Mouse (Mus musculus) heart, postnatal 0 days (tissue): ENCODE data around the gene Zfhx3. TPM values are rescaled to one million over a fixed set of nuclear protein-coding genes. Genes with fewer than 3 reads are reported as not detected.

Experiments used
- ATAC-seq: fragments of 200-750 bp; cut with Nextera tagmentation; 2 replicates; pipeline ENCODE4 v1.8.0; 2017; ENCODE audit warnings: low read depth, moderate number of reproducible peaks, moderate library complexity; ENCODE audit not compliant: insufficient read depth
- DNase-seq: peaks from one replicate; pipeline ENCODE4 v3.0.0-alpha.2; 2016; ENCODE audit warnings: low spot score
- H3K27ac ChIP-seq: fragments of 300-500 bp; sonication (generic); 2 replicates; pipeline ENCODE4 v1.5.1; 2014; ENCODE audit warnings: low read depth, mild to moderate bottlenecking
- H3K27me3 ChIP-seq: fragments of 300-500 bp; sonication (generic); 2 replicates; pipeline ENCODE4 v1.6.1; 2014; ENCODE audit warnings: low read length, mixed read lengths; ENCODE audit not compliant: control insufficient read depth, insufficient read depth
- H3K36me3 ChIP-seq: fragments of 300-500 bp; sonication (generic); replicated peaks from 2 replicates; pipeline ENCODE4 v1.6.1; 2014; ENCODE audit warnings: low read length, mixed read lengths; ENCODE audit not compliant: control insufficient read depth, insufficient read depth
- H3K4me1 ChIP-seq: fragments of 300-500 bp; sonication (generic); 2 replicates; pipeline ENCODE4 v1.6.1; 2014; ENCODE audit warnings: antibody characterized with exemption; ENCODE audit not compliant: control insufficient read depth, insufficient read depth
- H3K4me2 ChIP-seq: fragments of 300-500 bp; sonication (generic); 2 replicates; pipeline ENCODE4 v1.6.1; 2014; ENCODE audit warnings: low read depth, mild to moderate bottlenecking, low read length, moderate library complexity
- H3K4me3 ChIP-seq: fragments of 300-500 bp; sonication (generic); 2 replicates; pipeline ENCODE4 v1.5.1; 2014; ENCODE audit warnings: low read depth, low read length
- H3K9ac ChIP-seq: fragments of 300-500 bp; sonication (generic); replicated peaks from 2 replicates; pipeline ENCODE4 v1.6.1; 2014; ENCODE audit warnings: low read depth, low read length, mixed read lengths
- H3K9me3 ChIP-seq: fragments of 300-500 bp; sonication (generic); replicated peaks from 2 replicates; pipeline ENCODE4 v1.6.1; 2016; ENCODE audit warnings: low read length; ENCODE audit not compliant: control insufficient read depth
- CTCF ChIP-seq: IDR thresholded peaks from 2 replicates; pipeline ENCODE4 v1.5.1; 2016; ENCODE audit warnings: antibody characterized with exemption, control low read depth, low read depth
- EP300 ChIP-seq: IDR thresholded peaks from 2 replicates; pipeline ENCODE4 v1.6.1; 2016; ENCODE audit warnings: antibody characterized with exemption, low read depth
- WGBS: fragments of 180-500 bp; shearing (Covaris S2); extraction: QIAGEN DNeasy Blood & Tissue Kit; methylation state at CpG from one replicate; pipeline ENCODE4 v1.1.7; 2014; 5-methylcytosine and 5-hydroxymethylcytosine counted together
- polyA plus RNA-seq: library from polyadenylated mRNA; unstranded; fragments of >200 nt; fragmentation: Nextera tagmentation; extraction: Ambion mirVana; gene quantifications from 2 replicates; pipeline ENCODE4 v1.2.1, GENCODE M21; 2015
- total RNA-seq: library from RNA; depleted of rRNA; stranded (reverse); fragments of >200 nt; gene quantifications from 2 replicates; pipeline ENCODE4 v1.2.3, GENCODE M21; 2014; ENCODE audit warnings: low replicate concordance

Zfhx3 gene
- total and polyA plus RNA-seq, 2 experiments from 2014 or later: 2.0 to 2.5 TPM

DNA sequence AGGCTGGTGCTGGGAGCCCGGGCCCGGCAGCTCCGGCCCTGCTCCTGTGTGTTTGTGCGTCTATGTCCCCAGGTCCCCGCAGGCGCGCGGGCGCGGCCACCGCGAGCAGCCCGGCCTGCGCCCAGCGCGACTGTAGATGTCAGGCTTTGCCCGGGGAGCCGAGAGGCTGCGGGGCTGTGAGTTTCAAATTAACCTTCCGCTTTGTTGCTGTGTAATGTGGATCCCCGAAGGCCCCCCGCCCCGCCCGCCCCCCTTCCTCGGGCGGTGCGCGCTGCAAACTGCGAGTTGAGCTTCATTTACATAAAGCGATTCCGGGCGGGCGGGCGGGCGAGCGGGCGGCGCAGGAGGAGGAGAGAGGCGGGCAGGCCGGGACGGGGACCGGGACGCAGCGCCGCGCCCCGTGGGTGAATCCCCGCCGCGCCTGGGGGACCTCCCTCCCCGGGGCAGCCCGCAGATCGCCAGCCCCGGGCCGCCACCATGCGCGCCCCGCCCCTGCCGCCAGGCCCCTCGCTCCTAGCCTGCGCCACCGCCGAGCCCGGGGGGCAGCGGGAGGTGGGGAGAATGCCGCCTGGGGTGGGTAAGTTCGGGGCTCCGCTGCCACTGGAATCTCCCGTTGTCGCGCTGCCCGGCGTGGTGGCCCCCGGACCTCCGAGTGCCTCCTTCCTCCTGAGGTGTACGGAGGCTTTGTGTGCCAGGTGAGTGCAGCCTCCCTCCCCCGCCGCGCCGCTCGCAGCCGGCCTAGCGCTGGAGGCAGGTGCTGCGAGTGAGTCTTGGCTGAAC is 772.4 kb downstream of the Zfhx3 start:
- peak overlapping the region; percentile 79 for H3K9ac ChIP-seq
- no peak for DNase-seq
- H3K27ac ChIP-seq: peak overlapping the region; percentile 91
- H3K4me1 ChIP-seq: peaks cover 48% of the 10 kb centered on the region
- 0% methylated on average over 47 of the region's 84 CpGs for WGBS
- peak overlapping the region; percentile 80 for H3K4me3 ChIP-seq
- no peaks in the 10 kb centered on the region for H3K27me3 ChIP-seq
- H3K4me2 ChIP-seq: peak overlapping the region; percentile 96
- no peaks in the 10 kb centered on the region for H3K36me3 ChIP-seq
- H3K9me3 ChIP-seq: no peaks in the 10 kb centered on the region
- ATAC-seq: peak; percentile 72
- TF ChIP-seq CTCF (0 out of 2 replicates have a peak, but pooled peaks have one; percentile 10), EP300 (no peak)

- Histone ChIP-seq H3K27ac (peak overlapping the region; percentile 91; the same call in 1 of the 2 replicates), H3K27me3 (no peaks in the 10 kb centered on the region), H3K9me3 (no peaks in the 10 kb centered on the region), H3K9ac (peak overlapping the region; percentile 79), H3K36me3 (no peaks in the 10 kb centered on the region), H3K4me1 (peaks cover 48% of the 10 kb centered on the region), H3K4me3 (peak overlapping the region; percentile 80), H3K4me2 (peak overlapping the region; percentile 96)
- DNase-seq: no peak
- no peak for ATAC-seq
- WGBS: 29% methylated on average over 10 of the region's 11 CpGs
- no peak for TF ChIP-seq CTCF
Measured at GRCm38 (mm10) chr8:108715416-108715948, 773.0 kb downstream of the Zfhx3 start.

DNA sequence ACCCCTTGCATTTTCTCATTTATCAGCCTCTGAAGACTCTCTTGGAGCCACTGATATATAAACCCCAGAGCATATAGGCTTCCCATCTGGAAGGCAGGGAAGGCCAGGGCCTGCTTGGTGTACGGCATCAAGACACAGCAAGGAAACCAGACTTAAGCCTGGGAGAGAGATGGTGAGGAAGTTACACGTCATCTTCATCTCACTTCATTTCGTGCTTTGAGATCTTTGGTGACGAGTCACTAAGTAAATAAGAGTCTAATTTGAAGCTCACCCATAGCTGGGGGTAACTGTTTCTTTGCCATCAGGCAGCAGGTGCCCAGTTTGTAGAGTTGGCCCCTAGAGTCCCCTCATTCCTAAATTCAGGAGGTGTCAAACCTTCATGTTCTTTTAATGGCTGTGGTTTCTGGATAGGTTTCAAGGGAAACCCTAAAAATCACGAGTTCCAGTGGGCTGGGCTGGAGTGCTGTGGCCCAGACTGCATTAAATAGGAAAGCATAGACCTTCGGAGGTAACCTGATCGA is 773.9 kb downstream of the Zfhx3 start:
- Histone ChIP-seq H3K4me1 (peaks cover 44% of the 10 kb centered on the region), H3K27ac (no peak overlapping the region), H3K4me3 (no peak overlapping the region), H3K36me3 (no peaks in the 10 kb centered on the region), H3K9me3 (no peaks in the 10 kb centered on the region), H3K27me3 (no peaks in the 10 kb centered on the region), H3K9ac (no peak overlapping the region), H3K4me2 (0 out of 2 replicates have a peak overlapping the region, but pooled peaks have one; percentile 22)
- no peak for DNase-seq
- TF ChIP-seq EP300: no peak
- no peak for TF ChIP-seq CTCF
- ATAC-seq: no peak
- 47% methylated on average over 7 of the region's 7 CpGs for WGBS

GRCm38 (mm10) chr8:108717545-108717944 is 775.1 kb downstream of the Zfhx3 start:
- Histone ChIP-seq H3K4me3 (no peak overlapping the region), H3K9me3 (no peaks in the 10 kb centered on the region), H3K36me3 (no peaks in the 10 kb centered on the region), H3K27ac (no peak overlapping the region), H3K4me1 (peaks cover 37% of the 10 kb centered on the region), H3K9ac (no peak overlapping the region), H3K4me2 (no peak overlapping the region), H3K27me3 (no peaks in the 10 kb centered on the region)
- DNase-seq (no peak), ATAC-seq (no peak)
- 76% methylated on average over 8 of the region's 8 CpGs for WGBS
- TF ChIP-seq CTCF (no peak), EP300 (no peak)

GRCm38 (mm10) chr8:108718031-108718430 is 775.6 kb downstream of the Zfhx3 start:
- Histone ChIP-seq H3K9ac (no peak overlapping the region), H3K36me3 (no peaks in the 10 kb centered on the region), H3K4me1 (peaks cover 37% of the 10 kb centered on the region), H3K4me3 (no peak overlapping the region), H3K27ac (no peak overlapping the region), H3K9me3 (no peaks in the 10 kb centered on the region), H3K4me2 (no peak overlapping the region), H3K27me3 (no peaks in the 10 kb centered on the region)
- TF ChIP-seq CTCF (no peak), EP300 (no peak)
- WGBS: 43% methylated on average over 6 of the region's 6 CpGs
- no peak for DNase-seq
- ATAC-seq: no peak
